Mouse (Mus musculus): ENCODE results near the gene Opn1sw. TPM values are rescaled to one million over a fixed set of nuclear protein-coding genes. Genes with fewer than 3 reads are reported as not detected.
"Not testable (repeated sequence)": the region's sequence is repeated elsewhere in the genome, so short reads cannot be mapped to it uniquely, and the experiment has no call there.

Opn1sw gene
- total RNA-seq, 2 experiments from 2014 or later: 0.26 to 0.47 TPM

GRCm38 (mm10) chr6:29347189-29347588 lies 41.1 kb downstream of the Opn1sw start:
- DNase-seq: no peak

- not testable (repeated sequence) for DNase-seq
These were observed 41.8 kb downstream of the Opn1sw start for GRCm38 (mm10) chr6:29346512-29346911.

- DNase-seq: no peak
These were observed 58.8 kb downstream of the Opn1sw start for GRCm38 (mm10) chr6:29329514-29329913.

- no peak for DNase-seq
These were observed 61.3 kb downstream of the Opn1sw start for GRCm38 (mm10) chr6:29326961-29327360.

Small RNA genes lying within 50 kb of the gene (microRNA-seq; reads per million reads assigned to microRNA genes)
- gene Gm26220 (0 reads per million in 2 experiments), gene Gm44354 (0 reads per million in 2 experiments)

Other genes starting within 250 kb of the Opn1sw start
- 10 to 100 TPM; 16.7 to 19.0 TPM for gene Rbm28, start 223.5 kb downstream of the Opn1sw start, total RNA-seq (2021)
- 1 to 10 TPM in 1 of 2 experiments, under 1 TPM in 1; 0.78 to 1.2 TPM for gene Prrt4, start 208.9 kb downstream of the Opn1sw start, total RNA-seq (2021)
- gene Impdh1, start 172.1 kb downstream of the Opn1sw start, total RNA-seq (2021): 10 to 100 TPM; 23.4 to 24.7 TPM
- 1 to 10 TPM; 6.9 to 8.8 TPM for gene Hilpda, start 116.0 kb downstream of the Opn1sw start, total RNA-seq (2021)
- under 1 TPM in 1 of 2 experiments, not detected in 1; 0.27 TPM for gene Fam71f2, start 108.9 kb downstream of the Opn1sw start, total RNA-seq (2021)
- not detected for gene Fam71f1, start 69.3 kb downstream of the Opn1sw start, total RNA-seq (2021)
- gene Calu, start 40.4 kb downstream of the Opn1sw start, total RNA-seq (2021): 100 to 1,000 TPM; 169 to 187 TPM
- 10 to 100 TPM; 13.4 to 15.2 TPM for gene Ccdc136, start 7.8 kb upstream of the Opn1sw start, total RNA-seq (2021)
- 100 to 1,000 TPM; 393 to 460 TPM for gene Flnc, start 44.8 kb upstream of the Opn1sw start, total RNA-seq (2021)
- gene Atp6v1f, start 79.2 kb upstream of the Opn1sw start, total RNA-seq (2021): 100 to 1,000 TPM; 101 to 102 TPM
- under 1 TPM in 1 of 2 experiments, not detected in 1; 0.41 TPM for gene Atp6v1fnb, start 83.0 kb upstream of the Opn1sw start, total RNA-seq (2021)
- gene Kcp, start 119.5 kb upstream of the Opn1sw start, total RNA-seq (2021): 10 to 100 TPM; 19.0 to 27.2 TPM
- 1 to 10 TPM; 1.8 to 2.8 TPM for gene Irf5, start 138.2 kb upstream of the Opn1sw start, total RNA-seq (2021)
- 10 to 100 TPM; 33.8 to 37.1 TPM for gene Tnpo3, start 221.4 kb upstream of the Opn1sw start, total RNA-seq (2021)